Mouse (Mus musculus) E14TG2a.4 (cell line): ENCODE measurements around the gene Slc9a9.

Experiments
- CTCF ChIP-seq: conservative IDR thresholded peaks from 2 replicates; pipeline ENCODE4 v1.5.1; 2014; ENCODE audit warnings: low read length
- NANOG ChIP-seq: IDR thresholded peaks from 2 replicates; pipeline ENCODE4 v1.6.1; 2014; ENCODE audit warnings: borderline replicate concordance, low read length, mixed read lengths
- POU5F1 ChIP-seq: IDR thresholded peaks from 2 replicates; pipeline ENCODE4 v1.6.1; 2014; ENCODE audit warnings: low read length, borderline replicate concordance

GRCm38 (mm10) chr9:95088221-95088620, 418.5 kb downstream of the Slc9a9 start:
- TF ChIP-seq CTCF (no peak), POU5F1 (no peak), NANOG (no peak)
